Mouse (Mus musculus) embryonic facial prominence, embryonic 15.5 days (tissue): ENCODE results near the gene Arpp21. TPM values are rescaled to one million over a fixed set of nuclear protein-coding genes. Genes with fewer than 3 reads are reported as not detected.

Source experiments
- ATAC-seq: fragments of 200-750 bp; cut with Nextera tagmentation; 2 replicates; pipeline ENCODE4 v1.8.0; 2017; ENCODE audit warnings: low read depth, moderate TSS enrichment; ENCODE audit not compliant: insufficient number of reproducible peaks, low FRiP score, low TSS enrichment
- H3K27ac ChIP-seq: fragments of 300-500 bp; sonication (generic); replicated peaks from 2 replicates; pipeline ENCODE4 v1.5.1; 2015; ENCODE audit warnings: mild to moderate bottlenecking, inconsistent platforms
- H3K27me3 ChIP-seq: fragments of 300-500 bp; sonication (generic); 2 replicates; pipeline ENCODE4 v1.6.1; 2015; ENCODE audit warnings: inconsistent platforms
- H3K36me3 ChIP-seq: fragments of 300-500 bp; sonication (generic); 2 replicates; pipeline ENCODE4 v1.6.1; 2015; ENCODE audit warnings: mild to moderate bottlenecking, inconsistent platforms
- H3K4me1 ChIP-seq: fragments of 300-500 bp; sonication (generic); 2 replicates; pipeline ENCODE4 v1.6.1; 2015; ENCODE audit warnings: inconsistent platforms
- H3K4me2 ChIP-seq: fragments of 300-500 bp; sonication (generic); replicated peaks from 2 replicates; pipeline ENCODE4 v1.6.1; 2015; ENCODE audit warnings: mild to moderate bottlenecking, inconsistent platforms
- H3K4me3 ChIP-seq: fragments of 300-500 bp; sonication (generic); replicated peaks from 2 replicates; pipeline ENCODE4 v1.5.1; 2015; ENCODE audit warnings: mild to moderate bottlenecking, inconsistent platforms
- H3K9ac ChIP-seq: fragments of 300-500 bp; sonication (generic); 2 replicates; pipeline ENCODE4 v1.6.1; 2015; ENCODE audit warnings: inconsistent platforms
- H3K9me3 ChIP-seq: fragments of 300-500 bp; sonication (generic); replicated peaks from 2 replicates; pipeline ENCODE4 v1.6.1; 2016; ENCODE audit warnings: inconsistent platforms
- WGBS: fragments of 180-500 bp; shearing (Covaris S2); methylation state at CpG from one replicate; pipeline ENCODE4 v1.1.7; 2015; 5-methylcytosine and 5-hydroxymethylcytosine counted together
- polyA plus RNA-seq: library from polyadenylated mRNA; unstranded; fragments of >200 nt; fragmentation: Nextera tagmentation; extraction: Ambion mirVana; gene quantifications from 2 replicates; pipeline ENCODE4 v1.2.1, GENCODE M21; 2015

Gene Arpp21
- polyA plus RNA-seq, 1 experiment from 2014 or later: 20.7 TPM

GRCm38 (mm10) chr9:112249753-112250152, 14.0 kb upstream of the Arpp21 start:
- no peak overlapping the region for H3K4me3 ChIP-seq
- H3K27ac ChIP-seq: no peak overlapping the region
- H3K4me1 ChIP-seq: no peaks in the 10 kb centered on the region
- no peaks in the 10 kb centered on the region for H3K36me3 ChIP-seq
- no peaks in the 10 kb centered on the region for H3K27me3 ChIP-seq
- peak; percentile 63; the same call in 1 of the 2 replicates for ATAC-seq
- H3K9me3 ChIP-seq: no peaks in the 10 kb centered on the region
- WGBS: 74% methylated on average over 4 of the region's 4 CpGs
- no peak overlapping the region for H3K9ac ChIP-seq
- H3K4me2 ChIP-seq: no peak overlapping the region

- H3K9ac ChIP-seq: no peak overlapping the region
- no peaks in the 10 kb centered on the region for H3K27me3 ChIP-seq
- H3K9me3 ChIP-seq: no peaks in the 10 kb centered on the region
- H3K36me3 ChIP-seq: no peaks in the 10 kb centered on the region
- no peak overlapping the region for H3K4me2 ChIP-seq
- no peaks in the 10 kb centered on the region for H3K4me1 ChIP-seq
- H3K4me3 ChIP-seq: no peak overlapping the region
- no peak for ATAC-seq
- no peak overlapping the region for H3K27ac ChIP-seq
- WGBS: 79% methylated on average over 2 of the region's 2 CpGs
Observed at GRCm38 (mm10) chr9:112247183-112247582, 11.4 kb upstream of the Arpp21 start.

- Histone ChIP-seq H3K27me3 (peaks cover 43% of the 10 kb centered on the region), H3K27ac (no peak overlapping the region), H3K9me3 (no peaks in the 10 kb centered on the region), H3K36me3 (no peaks in the 10 kb centered on the region), H3K9ac (no peak overlapping the region), H3K4me2 (no peak overlapping the region), H3K4me3 (no peak overlapping the region), H3K4me1 (peaks cover 13% of the 10 kb centered on the region)
- 65% methylated on average over 9 of the region's 9 CpGs for WGBS
- ATAC-seq: no peak
Observed at GRCm38 (mm10) chr9:112238168-112238567, 2.4 kb upstream of the Arpp21 start.

- Histone ChIP-seq H3K27ac (no peak overlapping the region), H3K4me3 (no peak overlapping the region), H3K36me3 (no peaks in the 10 kb centered on the region), H3K9ac (no peak overlapping the region), H3K27me3 (peaks cover 58% of the 10 kb centered on the region), H3K9me3 (no peaks in the 10 kb centered on the region), H3K4me2 (no peak overlapping the region), H3K4me1 (peaks cover 13% of the 10 kb centered on the region)
- WGBS: 85% methylated on average over 8 of the region's 8 CpGs
- ATAC-seq: no peak
Observed at GRCm38 (mm10) chr9:112236551-112236950, 813 bp upstream of the Arpp21 start.

GRCm38 (mm10) chr9:112235041-112235695, 570 bp downstream of the Arpp21 start:
- WGBS: under 1% methylated on average over 44 of the region's 44 CpGs
- Histone ChIP-seq H3K27me3 (peaks cover 61% of the 10 kb centered on the region), H3K4me3 (peak overlapping the region; percentile 43), H3K4me1 (peaks cover 13% of the 10 kb centered on the region), H3K4me2 (peak overlapping the region; percentile 79), H3K27ac (0 out of 2 replicates have a peak overlapping the region, but pooled peaks have one; percentile 11), H3K36me3 (no peaks in the 10 kb centered on the region), H3K9me3 (no peaks in the 10 kb centered on the region), H3K9ac (no peak overlapping the region)
- peak; percentile 72 for ATAC-seq

- H3K4me1 ChIP-seq: peaks cover 13% of the 10 kb centered on the region
- no peak overlapping the region for H3K9ac ChIP-seq
- peak; percentile 51; the same call in 1 of the 2 replicates for ATAC-seq
- H3K9me3 ChIP-seq: no peaks in the 10 kb centered on the region
- WGBS: under 1% methylated on average over 24 of the region's 24 CpGs
- H3K27ac ChIP-seq: no peak overlapping the region
- peaks cover 61% of the 10 kb centered on the region for H3K27me3 ChIP-seq
- H3K36me3 ChIP-seq: no peaks in the 10 kb centered on the region
- H3K4me2 ChIP-seq: peak overlapping the region; percentile 79
- peak overlapping the region; percentile 43 for H3K4me3 ChIP-seq
Observed at GRCm38 (mm10) chr9:112234505-112235024, 1.2 kb downstream of the Arpp21 start.

GRCm38 (mm10) chr9:112233822-112234504, 1.8 kb downstream of the Arpp21 start:
- peaks cover 61% of the 10 kb centered on the region for H3K27me3 ChIP-seq
- no peak overlapping the region for H3K9ac ChIP-seq
- H3K9me3 ChIP-seq: no peaks in the 10 kb centered on the region
- peak overlapping the region; percentile 79 for H3K4me2 ChIP-seq
- peaks cover 13% of the 10 kb centered on the region for H3K4me1 ChIP-seq
- no peak overlapping the region for H3K27ac ChIP-seq
- no peaks in the 10 kb centered on the region for H3K36me3 ChIP-seq
- WGBS: 13% methylated on average over 12 of the region's 12 CpGs
- no peak for ATAC-seq
- peak overlapping the region; percentile 43 for H3K4me3 ChIP-seq

- Histone ChIP-seq H3K4me1 (peaks cover 13% of the 10 kb centered on the region), H3K27ac (no peak overlapping the region), H3K4me2 (no peak overlapping the region), H3K9ac (no peak overlapping the region), H3K27me3 (peaks cover 57% of the 10 kb centered on the region), H3K36me3 (no peaks in the 10 kb centered on the region), H3K9me3 (no peaks in the 10 kb centered on the region), H3K4me3 (no peak overlapping the region; the same call in 1 of the 2 replicates)
- 54% methylated on average over 6 of the region's 6 CpGs for WGBS
- no peak for ATAC-seq
Observed at GRCm38 (mm10) chr9:112233378-112233777, 2.4 kb downstream of the Arpp21 start.

GRCm38 (mm10) chr9:112231935-112232575, 3.7 kb downstream of the Arpp21 start:
- WGBS: 58% methylated on average over 8 of the region's 8 CpGs
- no peak overlapping the region for H3K4me2 ChIP-seq
- no peak overlapping the region for H3K9ac ChIP-seq
- peaks cover 47% of the 10 kb centered on the region for H3K27me3 ChIP-seq
- peaks cover 13% of the 10 kb centered on the region for H3K4me1 ChIP-seq
- H3K27ac ChIP-seq: no peak overlapping the region
- no peaks in the 10 kb centered on the region for H3K9me3 ChIP-seq
- H3K36me3 ChIP-seq: no peaks in the 10 kb centered on the region
- H3K4me3 ChIP-seq: no peak overlapping the region
- no peak for ATAC-seq

- no peak overlapping the region for H3K9ac ChIP-seq
- WGBS: 76% methylated on average over 5 of the region's 5 CpGs
- H3K4me1 ChIP-seq: peaks cover 13% of the 10 kb centered on the region
- ATAC-seq: no peak
- H3K4me2 ChIP-seq: no peak overlapping the region
- H3K4me3 ChIP-seq: no peak overlapping the region
- H3K27ac ChIP-seq: no peak overlapping the region
- no peaks in the 10 kb centered on the region for H3K36me3 ChIP-seq
- H3K9me3 ChIP-seq: no peaks in the 10 kb centered on the region
- peaks cover 47% of the 10 kb centered on the region for H3K27me3 ChIP-seq
Observed at GRCm38 (mm10) chr9:112231383-112231782, 4.4 kb downstream of the Arpp21 start.

- 77% methylated on average over 4 of the region's 4 CpGs for WGBS
- Histone ChIP-seq H3K4me2 (no peak overlapping the region), H3K36me3 (no peaks in the 10 kb centered on the region), H3K9me3 (no peaks in the 10 kb centered on the region), H3K4me1 (peaks cover 13% of the 10 kb centered on the region), H3K27ac (no peak overlapping the region), H3K9ac (no peak overlapping the region), H3K4me3 (no peak overlapping the region), H3K27me3 (peaks cover 43% of the 10 kb centered on the region)
- ATAC-seq: no peak
Observed at GRCm38 (mm10) chr9:112230716-112231361, 4.9 kb downstream of the Arpp21 start.
